Mouse (Mus musculus) small intestine, adult 2 months (tissue): ENCODE measurements around the gene Slc4a1. TPM values are rescaled to one million over a fixed set of nuclear protein-coding genes. Genes with fewer than 3 reads are reported as not detected.

Source experiments
- H3K27ac ChIP-seq: fragments of 200-500 bp; 2 replicates; pipeline ENCODE4 v1.5.1; 2012; ENCODE audit warnings: low read depth, low read length, control low read depth, inconsistent platforms; ENCODE audit not compliant: insufficient read depth
- H3K27me3 ChIP-seq: fragments of 200-500 bp; 2 replicates; pipeline ENCODE4 v1.6.1; 2012; ENCODE audit warnings: mild to moderate bottlenecking, moderate library complexity, low read length, inconsistent platforms; ENCODE audit not compliant: control insufficient read depth, insufficient read depth
- H3K36me3 ChIP-seq: fragments of 200-500 bp; 2 replicates; pipeline ENCODE4 v1.6.1; 2012; ENCODE audit warnings: mild to moderate bottlenecking, low read length, control low read depth, inconsistent platforms; ENCODE audit not compliant: control insufficient read depth, insufficient read depth
- H3K4me1 ChIP-seq: fragments of 200-500 bp; 2 replicates; pipeline ENCODE4 v1.6.1; 2012; ENCODE audit warnings: low read length, inconsistent platforms, mixed read lengths; ENCODE audit not compliant: control insufficient read depth, insufficient read depth, insufficient read length
- H3K4me3 ChIP-seq: fragments of 200-500 bp; 2 replicates; pipeline ENCODE4 v1.5.1; 2012; ENCODE audit warnings: low read depth, mild to moderate bottlenecking, control low read depth, inconsistent platforms, low read length, moderate library complexity
- CTCF ChIP-seq: fragments of 200-500 bp; IDR thresholded peaks from 2 replicates; pipeline ENCODE4 v1.5.1; 2012; ENCODE audit warnings: low read depth, mild to moderate bottlenecking, control low read depth, inconsistent platforms, low read length, moderate library complexity, mixed read lengths; ENCODE audit not compliant: insufficient replicate concordance, insufficient read length; ENCODE audit errors: extremely low read depth
- POLR2A ChIP-seq: fragments of 200-500 bp; IDR thresholded peaks from 2 replicates; pipeline ENCODE4 v1.6.1; 2012; ENCODE audit warnings: low read depth, mild to moderate bottlenecking, control low read depth, inconsistent platforms, low read length, moderate library complexity
- WGBS: fragments of 180-500 bp; shearing (Covaris S2); methylation state at CpG from one replicate; pipeline ENCODE4 v1.1.7; 2018; 5-methylcytosine and 5-hydroxymethylcytosine counted together
- polyA plus RNA-seq: library from polyadenylated mRNA; depleted of rRNA; stranded (reverse); fragments of >200 nt; gene quantifications from 2 replicates; pipeline ENCODE4 v1.2.3, GENCODE M21; 2012

Slc4a1 gene
- polyA plus RNA-seq, 1 experiment = not detected

DNA sequence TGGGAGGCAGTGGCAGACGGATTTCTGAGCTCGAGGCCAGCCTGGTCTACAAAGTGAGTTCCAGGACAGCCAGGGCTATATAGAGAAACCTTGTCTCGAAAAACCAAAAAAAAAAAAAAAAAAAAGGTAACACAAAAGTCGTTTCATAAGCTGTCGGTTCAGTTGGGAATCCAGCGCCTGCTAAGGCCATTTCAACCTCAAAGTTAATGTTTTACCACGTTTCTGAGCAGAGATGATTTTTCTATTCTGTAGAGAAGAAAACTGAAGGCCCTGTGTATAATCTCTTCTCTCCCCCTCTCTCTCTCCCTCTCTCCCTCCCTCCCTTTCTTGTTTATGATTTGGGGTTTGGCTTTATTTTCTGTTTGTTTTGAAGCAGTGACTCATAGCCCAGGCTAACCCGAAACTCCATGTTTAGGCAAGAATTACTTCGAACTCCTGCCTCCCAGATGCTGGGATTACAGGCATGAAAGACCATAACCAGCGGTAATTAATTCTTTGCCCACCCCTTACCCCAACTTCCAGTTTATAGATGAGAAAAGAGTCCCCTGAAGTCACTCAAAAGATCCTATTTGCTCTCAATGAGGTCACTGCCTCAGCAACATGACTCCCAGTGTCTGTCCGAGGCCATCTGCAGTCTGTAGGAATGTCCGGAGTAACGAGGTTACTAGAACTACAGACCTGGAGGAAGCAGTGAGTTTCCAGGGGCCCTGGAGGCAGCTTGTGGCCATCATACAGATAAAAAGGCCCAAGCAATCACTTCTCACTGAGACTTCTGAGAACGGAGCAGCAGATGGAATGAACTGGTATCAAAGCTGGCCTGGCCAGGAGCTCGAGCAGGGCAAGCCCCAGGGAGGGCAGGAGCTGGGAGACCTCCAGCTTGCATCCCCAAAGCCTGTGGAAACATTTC, 43.1 kb upstream of the Slc4a1 start:
- peak overlapping the region; percentile 75 for H3K27ac ChIP-seq
- peak overlapping the region; percentile 50 for H3K4me3 ChIP-seq
- peaks cover 9% of the 10 kb centered on the region; the same call in 1 of the 2 replicates for H3K4me1 ChIP-seq
- H3K36me3 ChIP-seq = peaks cover 8% of the 10 kb centered on the region
- WGBS = 24% methylated on average over 15 of the region's 15 CpGs
- TF ChIP-seq CTCF (no peak), POLR2A (no peak)
- H3K27me3 ChIP-seq = no peaks in the 10 kb centered on the region

DNA sequence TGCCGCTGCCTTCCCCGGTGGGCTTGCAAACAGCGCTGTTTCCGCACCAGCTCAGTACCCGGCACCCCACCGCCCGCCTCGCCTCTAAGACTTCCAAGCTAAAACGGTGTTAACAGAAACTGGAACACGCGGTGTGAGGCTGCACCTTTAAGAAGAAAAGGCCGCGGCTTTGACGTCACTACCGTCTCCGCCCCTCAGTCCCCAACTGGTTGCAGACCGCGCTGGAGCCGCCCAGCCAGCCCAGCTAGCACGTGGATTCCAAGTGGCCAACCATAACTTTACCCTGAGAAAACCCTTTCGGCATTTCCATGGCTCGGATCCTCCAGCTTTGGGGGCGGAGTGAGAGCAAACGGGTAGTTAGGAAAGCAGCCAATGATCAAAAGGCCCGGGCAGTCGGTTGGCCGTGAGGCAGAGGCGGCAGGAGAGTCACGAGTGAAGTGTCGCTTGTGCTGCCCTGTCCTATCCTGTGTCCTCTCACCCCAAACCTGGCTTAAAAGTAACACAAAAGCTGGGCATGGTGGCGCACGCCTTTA, 42.4 kb upstream of the Slc4a1 start:
- H3K27ac ChIP-seq = peak overlapping the region; percentile 83
- WGBS = under 1% methylated on average over 32 of the region's 32 CpGs
- peak; percentile 59 for TF ChIP-seq POLR2A
- TF ChIP-seq CTCF = no peak

DNA sequence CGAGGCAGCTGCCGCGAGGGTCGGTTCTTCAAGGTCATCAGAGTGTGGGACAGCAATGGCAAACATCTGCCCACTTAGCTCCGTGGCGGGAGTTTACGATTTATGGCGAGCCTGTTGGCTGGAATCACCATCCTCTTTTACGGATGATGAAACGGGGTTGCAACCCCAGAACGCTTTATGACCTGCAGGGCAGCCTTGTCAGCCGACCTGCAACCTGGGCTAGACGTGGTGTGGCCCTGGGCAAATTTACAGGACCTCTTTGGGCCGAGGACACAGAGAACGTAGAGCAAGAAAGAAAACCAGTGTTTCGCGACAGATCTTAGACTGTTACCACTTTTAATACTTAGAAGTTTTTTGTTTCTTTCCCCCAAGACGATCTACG, 41.8 kb upstream of the Slc4a1 start, which contains the start of gene Slc25a39:
Gene Slc25a39 (minus strand): TSS at position 113 of the 382 bp plus-strand sequence.
- Histone ChIP-seq H3K27me3 (no peaks in the 10 kb centered on the region), H3K4me3 (peak within 1 kb of the TSS; percentile 90), H3K36me3 (peaks cover 21% of the 10 kb centered on the region), H3K27ac (peak within 1 kb of the TSS; percentile 83), H3K4me1 (peaks cover 9% of the 10 kb centered on the region)
- no peak for TF ChIP-seq POLR2A
- TF ChIP-seq CTCF = no peak
- WGBS = under 1% methylated on average over 19 of the region's 19 CpGs

More for the DNA sequence above, 42.4 kb upstream of the Slc4a1 start:
- peaks cover 9% of the 10 kb centered on the region for H3K4me1 ChIP-seq
- no peaks in the 10 kb centered on the region for H3K27me3 ChIP-seq
- peaks cover 15% of the 10 kb centered on the region for H3K36me3 ChIP-seq
- peak overlapping the region; percentile 90 for H3K4me3 ChIP-seq

DNA sequence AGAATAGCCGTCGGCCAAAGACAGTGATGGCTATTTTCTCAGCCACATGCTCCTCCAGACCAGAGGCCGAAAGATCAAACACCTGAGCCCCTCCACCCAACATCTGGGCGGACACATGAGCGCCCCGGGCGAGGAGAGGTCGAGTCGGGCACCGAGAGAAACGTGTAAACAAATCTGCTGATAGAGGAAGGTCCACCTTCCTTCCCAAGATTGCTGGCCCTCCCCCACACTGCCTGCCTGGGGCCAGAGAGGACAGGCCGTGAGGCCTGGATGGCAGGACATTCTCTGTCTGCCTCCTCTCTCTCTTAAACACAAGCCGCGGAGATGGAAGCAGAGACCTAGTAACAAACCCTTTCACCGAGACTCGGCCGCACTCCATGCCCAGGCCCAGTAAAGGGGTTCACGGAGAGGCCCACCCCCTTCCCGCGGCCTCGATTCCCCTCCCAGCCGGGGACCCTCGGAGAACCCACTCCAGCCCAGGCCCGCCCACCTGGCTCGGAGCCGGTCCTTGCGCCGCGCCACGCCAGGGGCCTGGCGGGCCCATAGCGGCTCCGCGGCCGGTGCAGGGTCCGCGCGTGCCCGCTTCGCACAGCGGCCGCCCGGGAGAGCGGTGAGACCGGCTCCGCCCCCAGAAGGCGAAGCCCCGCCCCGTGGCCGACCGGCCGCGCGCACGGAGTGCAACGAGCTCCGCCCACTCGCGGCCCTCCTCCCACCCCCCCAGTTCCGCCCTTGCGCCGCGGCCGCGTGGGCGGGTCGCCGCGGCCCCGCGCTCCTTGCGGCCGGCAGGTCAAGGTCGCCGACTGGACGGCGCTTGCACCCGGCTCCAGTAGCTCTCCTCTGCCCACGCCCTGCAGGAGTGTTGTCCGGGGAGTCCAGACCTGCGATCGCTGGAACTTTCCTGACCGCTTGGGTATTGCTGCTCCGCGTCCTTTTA, 41.2 kb upstream of the Slc4a1 start:
- Histone ChIP-seq H3K27ac (peak overlapping the region; percentile 83), H3K27me3 (no peaks in the 10 kb centered on the region), H3K4me1 (peaks cover 9% of the 10 kb centered on the region), H3K4me3 (peak overlapping the region; percentile 90), H3K36me3 (peaks cover 27% of the 10 kb centered on the region)
- TF ChIP-seq POLR2A = peak; percentile 83; the same call in 1 of the 2 replicates
- TF ChIP-seq CTCF = no peak
- under 1% methylated on average over 84 of the region's 85 CpGs for WGBS

DNA sequence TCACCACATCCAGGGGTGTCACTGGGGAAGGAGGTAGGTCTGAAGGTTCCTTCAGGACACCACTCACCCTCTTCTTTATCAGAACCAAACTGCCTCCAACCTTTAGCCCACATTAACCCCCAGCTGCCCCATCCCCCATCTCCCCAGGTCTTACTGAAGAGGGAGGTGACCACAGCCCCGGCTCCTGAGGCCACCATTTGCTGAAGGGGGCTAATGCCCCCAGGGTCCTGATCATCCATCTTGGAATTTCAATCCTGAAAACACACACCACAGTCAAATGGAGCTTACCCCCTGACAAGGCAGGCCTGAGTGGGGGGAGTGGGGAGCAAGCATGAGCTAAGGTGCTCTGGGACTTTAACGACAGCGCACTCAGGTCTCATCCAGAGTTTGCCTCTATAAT, 40.4 kb upstream of the Slc4a1 start:
- Histone ChIP-seq H3K27ac (peak overlapping the region; percentile 74; the same call in 1 of the 2 replicates), H3K27me3 (no peaks in the 10 kb centered on the region)

DNA sequence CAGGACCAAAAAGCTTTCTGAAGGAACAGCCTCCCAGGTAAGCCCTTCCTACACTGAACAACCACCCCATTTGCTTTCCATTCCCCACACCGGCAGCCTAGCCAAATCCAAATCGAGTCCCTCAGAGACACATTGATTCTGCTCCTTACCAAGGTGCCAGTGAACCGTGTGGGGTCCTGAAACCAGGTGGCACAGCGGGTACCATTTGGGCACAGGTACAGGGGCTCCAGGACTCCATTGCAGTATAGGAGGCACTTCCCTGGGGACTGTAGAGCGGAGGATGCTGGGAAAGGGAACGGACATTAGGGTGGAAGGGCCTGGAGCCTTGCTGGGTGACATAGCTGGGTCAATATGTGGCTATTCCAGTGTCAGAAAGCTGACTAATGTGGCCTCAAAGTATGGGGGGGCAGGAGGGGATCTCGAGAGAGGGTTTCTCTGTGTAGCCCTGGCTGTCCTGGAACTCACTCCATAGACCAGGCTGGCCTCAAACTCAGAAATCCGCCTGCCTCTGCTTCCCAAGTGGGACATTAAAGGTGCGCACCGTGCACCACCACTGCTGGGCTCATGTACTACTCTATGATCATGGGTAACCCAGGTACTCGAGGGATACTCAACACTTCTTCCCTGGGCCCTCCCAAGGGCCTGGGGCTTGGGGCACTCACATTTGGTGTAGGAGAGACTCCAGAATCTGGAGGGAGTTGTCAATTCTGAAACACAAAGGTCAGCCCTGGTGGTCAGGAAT, 39.7 kb upstream of the Slc4a1 start:
- H3K27ac ChIP-seq = no peak overlapping the region
- no peak for TF ChIP-seq POLR2A

More for the DNA sequence above, 40.4 kb upstream of the Slc4a1 start:
- peaks cover 29% of the 10 kb centered on the region for H3K36me3 ChIP-seq
- H3K4me3 ChIP-seq = peak overlapping the region; percentile 90
- peaks cover 9% of the 10 kb centered on the region for H3K4me1 ChIP-seq
- 10% methylated on average over 3 of the region's 3 CpGs for WGBS
- no peak for TF ChIP-seq POLR2A

More for the DNA sequence above, 39.7 kb upstream of the Slc4a1 start:
- H3K4me3 ChIP-seq = peak overlapping the region; percentile 90
- WGBS = 78% methylated on average over 11 of the region's 11 CpGs
- peaks cover 29% of the 10 kb centered on the region for H3K36me3 ChIP-seq
- no peaks in the 10 kb centered on the region for H3K27me3 ChIP-seq
- peaks cover 9% of the 10 kb centered on the region for H3K4me1 ChIP-seq
